Mouse (Mus musculus): Measurements from ENCODE around the gene Myo1a. TPM values are rescaled to one million over a fixed set of nuclear protein-coding genes. Genes with fewer than 3 reads are reported as not detected.
A peak's percentile ranks its signal among the peaks of the same experiment; 100 is the strongest.

Gene Myo1a
- polyA plus RNA-seq, 1 experiment: 18.5 TPM

DNA sequence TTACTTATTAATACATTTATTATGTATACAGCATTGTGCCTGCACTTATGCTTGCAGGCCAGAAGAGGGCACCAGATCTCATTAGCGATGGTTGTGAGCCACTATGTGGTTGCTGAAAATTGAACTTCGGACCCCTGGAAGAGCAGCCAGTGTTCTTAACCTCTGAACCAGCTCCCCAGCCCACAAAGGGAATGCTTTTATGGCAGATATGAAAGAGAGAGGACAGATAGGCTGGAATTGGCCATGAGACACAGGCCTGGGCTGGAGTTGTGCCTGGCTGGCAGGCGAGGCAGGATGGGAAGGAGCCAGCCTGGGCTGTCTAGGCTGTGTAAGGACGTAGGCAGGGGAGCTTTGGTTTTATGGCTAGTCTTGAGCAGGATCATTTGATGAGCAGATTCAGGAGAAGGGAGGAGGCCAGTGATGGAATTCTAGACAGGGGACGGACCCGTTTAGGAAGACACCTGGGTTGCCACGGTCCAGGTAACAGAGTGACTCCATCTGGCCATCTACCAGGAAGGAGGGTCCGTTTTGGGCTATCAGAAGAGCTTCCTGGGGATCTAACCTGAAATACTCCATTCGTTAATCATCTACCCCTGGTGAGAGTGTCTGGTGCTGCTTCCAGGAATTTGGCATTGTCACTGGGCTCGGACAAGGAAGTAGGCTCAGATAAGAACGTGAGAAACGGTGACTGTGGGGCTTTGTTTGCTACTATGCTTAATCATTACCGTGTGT lies 33.3 kb downstream of the Myo1a start:
- no peak for TF ChIP-seq POLR2A (IDR thresholded peaks at IDR 0.05; ENCODE audit: control insufficient read depth, low read depth, low read length)
- no peak for TF ChIP-seq CTCF (IDR thresholded peaks at IDR 0.05; ENCODE audit: control insufficient read depth, insufficient read depth, insufficient replicate concordance, low read depth, low read length)
- no peak overlapping the region for H3K4me3 ChIP-seq (ENCODE audit: control insufficient read depth, low read depth, low read length)

DNA sequence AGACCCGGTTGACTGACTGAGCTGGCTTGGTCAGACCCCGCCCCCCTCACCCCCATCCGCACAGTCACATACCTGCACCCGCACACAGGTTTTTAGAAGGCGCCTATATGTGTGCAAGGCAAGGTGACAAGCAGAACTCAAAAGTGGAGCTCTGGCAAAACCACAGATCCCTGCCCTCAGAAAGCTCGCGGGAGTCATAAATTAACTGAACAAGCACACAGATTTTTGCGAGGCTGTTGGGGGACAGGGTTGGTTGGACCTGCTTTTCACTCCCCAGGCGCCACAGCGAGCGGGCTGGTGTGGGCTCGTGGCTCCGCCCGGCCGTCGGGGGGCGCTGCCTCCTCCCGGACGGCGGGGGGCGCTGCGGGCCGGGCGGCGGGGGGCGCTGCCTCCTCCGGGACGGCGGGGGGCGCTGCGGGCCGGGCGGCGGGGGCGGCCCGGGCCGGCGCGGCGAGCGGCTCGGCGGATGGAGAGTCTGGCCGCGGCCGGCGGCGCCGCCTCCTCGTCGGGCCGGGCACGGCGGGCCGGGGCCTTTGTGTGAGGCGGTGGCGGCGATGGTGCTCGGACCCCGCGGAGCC lies 34.2 kb downstream of the Myo1a start, which contains the start of gene Zbtb39:
Gene Zbtb39, plus strand, starts transcription at position 456 of the 578 bp plus-strand sequence.
- TF ChIP-seq POLR2A (IDR thresholded peaks at IDR 0.05; ENCODE audit: control insufficient read depth, low read depth, low read length): no peak
- peak; percentile 43; the same call in 1 of the 2 replicates for TF ChIP-seq CTCF (IDR thresholded peaks at IDR 0.05; ENCODE audit: control insufficient read depth, insufficient read depth, insufficient replicate concordance, low read depth, low read length)
- Histone ChIP-seq H3K27ac (ENCODE audit: control insufficient read depth, insufficient read depth, low read depth, low read length) (peak within 1 kb of the TSS; percentile 77), H3K4me3 (ENCODE audit: control insufficient read depth, low read depth, low read length) (peak within 1 kb of the TSS; percentile 92), H3K27me3 (ENCODE audit: control insufficient read depth, insufficient read depth, low read length) (no peaks in the 10 kb centered on the region), H3K36me3 (ENCODE audit: control insufficient read depth, insufficient read depth, low read length) (no peaks in the 10 kb centered on the region; the same call in 1 of the 2 replicates), H3K4me1 (ENCODE audit: control insufficient read depth, insufficient read depth, low read length) (peaks cover 10% of the 10 kb centered on the region)

More for the DNA sequence above, 33.3 kb downstream of the Myo1a start:
- H3K27me3 ChIP-seq (ENCODE audit: control insufficient read depth, insufficient read depth, low read length): no peaks in the 10 kb centered on the region
- no peaks in the 10 kb centered on the region for H3K36me3 ChIP-seq (ENCODE audit: control insufficient read depth, insufficient read depth, low read length)
- H3K27ac ChIP-seq (ENCODE audit: control insufficient read depth, insufficient read depth, low read depth, low read length): no peak overlapping the region
- H3K4me1 ChIP-seq (ENCODE audit: control insufficient read depth, insufficient read depth, low read length): peaks cover 10% of the 10 kb centered on the region

DNA sequence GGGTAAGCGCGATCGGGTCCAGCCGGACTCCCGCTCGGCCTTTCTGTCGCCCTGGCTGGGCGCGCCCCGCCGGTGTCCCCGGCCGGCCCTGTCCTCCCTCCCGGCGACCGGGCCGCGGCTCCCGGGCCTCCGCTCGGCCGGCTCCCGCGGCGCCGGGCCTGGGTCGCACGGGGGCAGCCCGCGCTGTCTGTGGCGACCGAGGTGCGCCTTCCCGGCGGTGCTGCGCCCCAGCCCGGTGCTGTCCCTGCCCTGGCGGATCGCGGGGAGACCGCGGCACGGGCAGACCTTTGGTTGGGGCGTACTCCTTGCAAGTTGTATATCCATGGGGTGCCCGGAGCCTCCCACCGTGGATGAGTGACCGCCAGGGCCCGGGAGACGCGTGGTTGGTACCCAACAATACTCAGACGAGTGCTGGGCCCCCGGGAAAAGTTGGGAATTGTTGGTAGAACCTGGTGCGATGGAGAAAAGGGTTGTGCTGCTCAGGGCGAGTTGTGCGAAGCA lies 34.7 kb downstream of the Myo1a start:
- H3K27me3 ChIP-seq (ENCODE audit: control insufficient read depth, insufficient read depth, low read length): no peaks in the 10 kb centered on the region
- peak overlapping the region; percentile 92 for H3K4me3 ChIP-seq (ENCODE audit: control insufficient read depth, low read depth, low read length)
- H3K27ac ChIP-seq (ENCODE audit: control insufficient read depth, insufficient read depth, low read depth, low read length): peak overlapping the region; percentile 77
- TF ChIP-seq CTCF (IDR thresholded peaks at IDR 0.05; ENCODE audit: control insufficient read depth, insufficient read depth, insufficient replicate concordance, low read depth, low read length) (no peak), POLR2A (IDR thresholded peaks at IDR 0.05; ENCODE audit: control insufficient read depth, low read depth, low read length) (no peak)
- no peaks in the 10 kb centered on the region; the same call in 1 of the 2 replicates for H3K36me3 ChIP-seq (ENCODE audit: control insufficient read depth, insufficient read depth, low read length)
- H3K4me1 ChIP-seq (ENCODE audit: control insufficient read depth, insufficient read depth, low read length): peaks cover 10% of the 10 kb centered on the region

DNA sequence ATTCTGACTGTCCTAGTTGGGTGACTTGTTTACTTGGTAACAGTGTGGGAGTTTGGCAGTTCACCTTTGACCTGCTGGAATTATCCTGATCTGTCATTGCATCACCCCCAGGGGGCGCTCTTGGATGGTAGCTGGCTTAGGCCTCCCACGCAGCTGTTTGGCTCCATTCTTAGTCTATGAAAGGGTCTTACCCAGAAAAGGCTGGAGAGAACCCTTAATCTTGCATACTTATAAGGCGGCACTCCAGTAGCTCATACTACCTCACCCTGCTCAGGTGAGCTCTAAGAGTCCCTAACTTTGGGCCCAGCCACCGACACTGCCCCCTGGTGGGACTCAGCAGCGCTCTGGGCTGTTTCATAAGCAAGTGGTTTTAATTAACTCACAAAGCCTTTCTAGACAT lies 39.7 kb downstream of the Myo1a start:
- no peak overlapping the region for H3K27ac ChIP-seq (ENCODE audit: control insufficient read depth, insufficient read depth, low read depth, low read length)
- TF ChIP-seq CTCF (IDR thresholded peaks at IDR 0.05; ENCODE audit: control insufficient read depth, insufficient read depth, insufficient replicate concordance, low read depth, low read length) (peak; percentile 48; the same call in 1 of the 2 replicates), POLR2A (IDR thresholded peaks at IDR 0.05; ENCODE audit: control insufficient read depth, low read depth, low read length) (no peak)
- H3K4me1 ChIP-seq (ENCODE audit: control insufficient read depth, insufficient read depth, low read length): peaks cover 4% of the 10 kb centered on the region
- no peaks in the 10 kb centered on the region for H3K27me3 ChIP-seq (ENCODE audit: control insufficient read depth, insufficient read depth, low read length)
- no peak overlapping the region for H3K4me3 ChIP-seq (ENCODE audit: control insufficient read depth, low read depth, low read length)
- H3K36me3 ChIP-seq (ENCODE audit: control insufficient read depth, insufficient read depth, low read length): no peaks in the 10 kb centered on the region; the same call in 1 of the 2 replicates

DNA sequence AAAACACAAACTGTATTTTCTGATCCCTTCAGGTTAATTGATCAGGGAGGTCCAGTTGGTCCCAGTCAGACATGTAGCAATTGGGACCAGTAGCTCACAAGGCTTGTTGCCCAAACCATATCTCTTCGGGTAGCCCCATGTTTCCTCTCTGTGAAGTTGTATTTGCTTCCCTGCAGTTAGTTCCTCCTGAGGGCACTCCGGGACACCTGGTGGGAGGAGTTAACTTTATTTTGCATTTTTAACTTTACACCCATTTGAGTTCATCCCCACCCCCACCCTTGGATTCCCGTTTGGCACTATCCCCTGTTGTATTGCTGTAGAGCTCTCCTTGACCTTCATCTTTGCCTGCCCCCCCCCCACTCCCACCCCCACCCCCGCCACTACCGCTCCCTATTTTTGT lies 40.9 kb downstream of the Myo1a start:
- Histone ChIP-seq H3K4me3 (ENCODE audit: control insufficient read depth, low read depth, low read length) (no peak overlapping the region), H3K36me3 (ENCODE audit: control insufficient read depth, insufficient read depth, low read length) (no peaks in the 10 kb centered on the region; the same call in 1 of the 2 replicates), H3K27ac (ENCODE audit: control insufficient read depth, insufficient read depth, low read depth, low read length) (no peak overlapping the region), H3K4me1 (ENCODE audit: control insufficient read depth, insufficient read depth, low read length) (peaks cover 13% of the 10 kb centered on the region), H3K27me3 (ENCODE audit: control insufficient read depth, insufficient read depth, low read length) (no peaks in the 10 kb centered on the region)
- no peak for TF ChIP-seq POLR2A (IDR thresholded peaks at IDR 0.05; ENCODE audit: control insufficient read depth, low read depth, low read length)
- TF ChIP-seq CTCF (IDR thresholded peaks at IDR 0.05; ENCODE audit: control insufficient read depth, insufficient read depth, insufficient replicate concordance, low read depth, low read length): no peak

DNA sequence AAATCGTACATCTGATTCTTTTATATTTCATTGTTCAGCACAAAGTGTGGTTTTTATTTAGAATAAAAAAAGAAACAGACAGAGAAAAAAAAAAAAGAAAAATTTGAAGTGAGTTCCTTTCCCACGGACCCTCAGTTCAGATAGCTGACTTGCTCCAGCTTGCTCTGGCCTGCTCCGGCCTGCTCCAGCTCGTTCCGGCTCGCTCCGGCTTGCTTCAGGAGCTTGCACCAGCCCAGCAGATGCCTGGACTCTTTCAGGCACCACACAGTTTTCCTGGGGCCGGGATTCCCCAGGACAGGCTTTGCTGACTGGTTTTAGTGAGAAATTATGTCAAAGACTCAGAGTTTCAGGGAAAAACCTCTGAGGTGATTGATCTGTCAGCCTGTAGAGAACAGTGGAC lies 42.3 kb downstream of the Myo1a start:
- H3K27ac ChIP-seq (ENCODE audit: control insufficient read depth, insufficient read depth, low read depth, low read length): no peak overlapping the region
- peaks cover 14% of the 10 kb centered on the region for H3K4me1 ChIP-seq (ENCODE audit: control insufficient read depth, insufficient read depth, low read length)
- TF ChIP-seq POLR2A (IDR thresholded peaks at IDR 0.05; ENCODE audit: control insufficient read depth, low read depth, low read length): no peak
- TF ChIP-seq CTCF (IDR thresholded peaks at IDR 0.05; ENCODE audit: control insufficient read depth, insufficient read depth, insufficient replicate concordance, low read depth, low read length): no peak
- H3K36me3 ChIP-seq (ENCODE audit: control insufficient read depth, insufficient read depth, low read length): no peaks in the 10 kb centered on the region; the same call in 1 of the 2 replicates
- no peak overlapping the region for H3K4me3 ChIP-seq (ENCODE audit: control insufficient read depth, low read depth, low read length)
- H3K27me3 ChIP-seq (ENCODE audit: control insufficient read depth, insufficient read depth, low read length): no peaks in the 10 kb centered on the region

Measured in testis, adult 2 months (tissue).